ENCODE assay signal across 9 mouse cellular contexts in the genomic region with DNA sequence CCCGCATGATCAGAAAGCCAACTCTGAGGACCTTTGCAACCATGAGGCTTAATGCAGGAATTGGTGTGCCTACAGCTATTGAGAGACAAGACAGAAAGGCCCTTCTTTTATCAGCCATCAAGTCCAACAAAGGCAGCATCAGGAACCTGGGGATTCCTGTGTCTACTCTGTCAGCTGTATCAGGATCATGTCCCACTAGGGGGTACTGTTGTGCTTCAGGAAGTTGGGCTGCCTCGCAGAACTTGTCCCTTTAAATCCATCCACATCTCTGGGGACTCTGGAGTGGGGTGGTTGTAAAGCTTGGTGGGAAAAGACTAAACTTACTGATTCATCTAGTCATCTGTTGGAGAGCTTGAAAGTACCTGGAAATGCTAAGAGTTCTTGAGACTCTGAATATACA.
DNase-seq lines count a peak whose midpoint lies in the region; ATAC-seq and TF ChIP-seq lines count a peak whose summit lies in the region.
"Had no signal": no experiment of that assay in that cellular context is flagged by ENCODE, and none has a peak within 500 bp of the region (broad histone marks: within the 10 kb centered on the region; RNA-seq: fewer than 3 reads in every experiment).

No protein-coding gene starts in this region.

- in situ Hi-C loops in ES-E14 (cut with MboI; ENCODE audit: low sequenced_read_pairs in 2 of 2, unreplicated experiment in 2 of 2), result no loop called here

- no peak overlapping the region for H3K27ac ChIP-seq in hindbrain, embryonic 10.5 days
- H3K27ac ChIP-seq in hindbrain, embryonic 12.5 days, result no peak overlapping the region
- H3K27ac ChIP-seq in ES-E14 (ENCODE audit: insufficient read depth, low read depth, low read length, poor library complexity, severe bottlenecking), result no peak overlapping the region
- H3K27ac ChIP-seq: neural tube, embryonic 12.5 days had no signal

- no peak for ATAC-seq in hindbrain, embryonic 12.5 days (ENCODE audit: low FRiP score)
- ATAC-seq in erythroblast, adult 5-6 weeks (replicated peaks; ENCODE audit: low FRiP score, poor library complexity, severe bottlenecking), result no peak

- 0 out of 2 replicates have a peak, but pooled peaks cover 2% of the 10 kb centered on the region for H3K4me1 ChIP-seq in hindbrain, embryonic 10.5 days (replicated peaks)
- no peaks in the 10 kb centered on the region for H3K4me1 ChIP-seq in hindbrain, embryonic 12.5 days
- H3K4me1 ChIP-seq in ES-E14 (ENCODE audit: control insufficient read depth in 2 of 2, insufficient read depth in 2 of 2, low read length in 2 of 2, poor library complexity in 1 of 2), result no peaks in the 10 kb centered on the region
- H3K4me1 ChIP-seq: neural tube, embryonic 12.5 days had no signal

- peak; percentile 6 for DNase-seq in hindbrain, embryonic 10.5 days (ENCODE audit: low spot score)
- peak; percentile 8 for DNase-seq in ES-E14 (ENCODE audit: low read depth, low spot score)
- peak; percentile 64 for DNase-seq in embryo, embryonic 10 days (ENCODE audit: low spot score)
- DNase-seq in layer of hippocampus, postnatal 14 days (ENCODE audit: low spot score in 2 of 2), result peak; percentile 50 to 75
- no peak for DNase-seq in B cell, adult 2 months
- DNase-seq in urinary bladder, postnatal 10 days (ENCODE audit: low spot score), result no peak

- H3K27me3 ChIP-seq in hindbrain, embryonic 10.5 days (ENCODE audit: insufficient read depth, poor library complexity, severe bottlenecking), result no peaks in the 10 kb centered on the region
- H3K27me3 ChIP-seq in hindbrain, embryonic 12.5 days, result no peaks in the 10 kb centered on the region
- H3K27me3 ChIP-seq: neural tube, embryonic 12.5 days had no signal

- H3K36me3 ChIP-seq in hindbrain, embryonic 10.5 days, result no peaks in the 10 kb centered on the region
- no peaks in the 10 kb centered on the region for H3K36me3 ChIP-seq in hindbrain, embryonic 12.5 days
- H3K36me3 ChIP-seq in ES-E14 (ENCODE audit: control insufficient read depth, insufficient read depth, low read length, poor library complexity, severe bottlenecking), result no peaks in the 10 kb centered on the region
- H3K36me3 ChIP-seq: neural tube, embryonic 12.5 days had no signal

- H3K9me3 ChIP-seq in hindbrain, embryonic 10.5 days, result no peaks in the 10 kb centered on the region
- H3K9me3 ChIP-seq in hindbrain, embryonic 12.5 days (replicated peaks), result no peaks in the 10 kb centered on the region
- no peaks in the 10 kb centered on the region for H3K9me3 ChIP-seq in ES-E14 (ENCODE audit: control insufficient read depth, insufficient read depth, low read depth, low read length)
- H3K9me3 ChIP-seq: neural tube, embryonic 12.5 days had no signal

- no peak overlapping the region for H3K4me3 ChIP-seq in hindbrain, embryonic 10.5 days
- no peak overlapping the region for H3K4me3 ChIP-seq in hindbrain, embryonic 12.5 days
- H3K4me3 ChIP-seq in ES-E14 (ENCODE audit: insufficient read depth in 1 of 2, low read depth in 1 of 2, low read length in 2 of 2, poor library complexity in 1 of 2, severe bottlenecking in 1 of 2), result no peak overlapping the region
- H3K4me3 ChIP-seq: neural tube, embryonic 12.5 days had no signal

- H3K9ac ChIP-seq in hindbrain, embryonic 12.5 days, result no peak overlapping the region
- H3K9ac ChIP-seq in ES-E14 (ENCODE audit: insufficient read depth, low read depth, low read length, poor library complexity, severe bottlenecking), result no peak overlapping the region
- H3K9ac ChIP-seq: neural tube, embryonic 12.5 days had no signal

- no peak overlapping the region for H3K4me2 ChIP-seq in hindbrain, embryonic 12.5 days (replicated peaks)
- H3K4me2 ChIP-seq: neural tube, embryonic 12.5 days had no signal

- WGBS in hindbrain, embryonic 10.5 days, result 69% methylated on average over 2 of the region's 2 CpGs
- WGBS in hindbrain, embryonic 12.5 days, result 80% methylated on average over 2 of the region's 2 CpGs

TF ChIP-seq in ES-E14, 5 proteins besides CTCF, POLR2A, EP300 and RAD21:
- TF ChIP-seq CHD2 (IDR thresholded peaks at IDR 0.05; ENCODE audit: low read depth, low read length), result no peak
- TF ChIP-seq HCFC1 (IDR thresholded peaks at IDR 0.05; ENCODE audit: borderline replicate concordance, insufficient read depth, low read length), result no peak
- TF ChIP-seq ZC3H11A (IDR thresholded peaks at IDR 0.05; ENCODE audit: borderline replicate concordance, low read depth, low read length), result no peak
- no peak for TF ChIP-seq MAFK (IDR thresholded peaks at IDR 0.05; ENCODE audit: insufficient read depth, low read depth, low read length)
- TF ChIP-seq ZNF384 (IDR thresholded peaks at IDR 0.05; ENCODE audit: low read depth, low read length), result no peak
TF ChIP-seq in ES-E14: peak in this region for 0.

Comparison
In these comparisons a context has a peak if more than half of its experiments do, and no peak if none do; other contexts are left out.
1. DNase-seq: peak in hindbrain, embryonic 10.5 days (single experiment), ES-E14 (single experiment), embryo, embryonic 10 days (single experiment) and layer of hippocampus, postnatal 14 days (2 of 2); none in B cell, adult 2 months (0 of 2) and urinary bladder, postnatal 10 days (single experiment).